In genomic region chr11:51476543-51476942, GRCm38 (mm10) we compare ENCODE assay signal across 19 mouse cellular contexts.
"Had no signal": no experiment of that assay in that cellular context is flagged by ENCODE, and none has a peak within 500 bp of the region (broad histone marks: within the 10 kb centered on the region; RNA-seq: fewer than 3 reads in every experiment).

No protein-coding gene starts in this region.

- H3K36me3 ChIP-seq: kidney, embryonic 15.5 days; liver, embryonic 13.5 days; midbrain, embryonic 12.5 days; midbrain, embryonic 15.5 days; neural tube, embryonic 13.5 days; stomach, embryonic 15.5 days had no signal

- DNase-seq: kidney, adult 8-10 months; kidney, postnatal 10 days; kidney, postnatal 36 days; layer of hippocampus, postnatal 36 days; liver, embryonic 13.5 days; lung, embryonic 14.5 days; retina, postnatal 1 day; right cerebral cortex, postnatal 25 days; spleen, adult 18-20 months; thymus, adult 18-20 months; thymus, postnatal 14 days; thymus, postnatal 4 days had no signal

- ATAC-seq: midbrain, embryonic 15.5 days had no signal

- H3K9ac ChIP-seq: kidney, embryonic 15.5 days; liver, embryonic 13.5 days; lung, embryonic 14.5 days; midbrain, embryonic 12.5 days; midbrain, embryonic 15.5 days; neural tube, embryonic 13.5 days; stomach, embryonic 15.5 days had no signal

- H3K4me2 ChIP-seq: kidney, embryonic 15.5 days; liver, embryonic 13.5 days; lung, embryonic 14.5 days; midbrain, embryonic 12.5 days; midbrain, embryonic 15.5 days; neural tube, embryonic 13.5 days; stomach, embryonic 15.5 days had no signal

- H3K4me3 ChIP-seq: kidney, embryonic 15.5 days; left cerebral cortex, adult 2 months; liver, embryonic 13.5 days; midbrain, embryonic 12.5 days; midbrain, embryonic 15.5 days; neural tube, embryonic 13.5 days; stomach, embryonic 15.5 days had no signal

- H3K4me1 ChIP-seq: liver, embryonic 13.5 days; midbrain, embryonic 12.5 days; midbrain, embryonic 15.5 days; stomach, embryonic 15.5 days had no signal

- H3K9me3 ChIP-seq: kidney, embryonic 15.5 days; liver, embryonic 13.5 days; midbrain, embryonic 12.5 days; midbrain, embryonic 15.5 days; neural tube, embryonic 13.5 days had no signal

- H3K27ac ChIP-seq: kidney, embryonic 15.5 days; left cerebral cortex, adult 2 months; liver, embryonic 13.5 days; macrophage; midbrain, embryonic 12.5 days; midbrain, embryonic 15.5 days; neural tube, embryonic 13.5 days had no signal

- H3K27me3 ChIP-seq: liver, embryonic 13.5 days; midbrain, embryonic 12.5 days; midbrain, embryonic 15.5 days; neural tube, embryonic 13.5 days; stomach, embryonic 15.5 days had no signal
